Mouse (Mus musculus) T-helper 1 cell (primary cell): ENCODE measurements around the gene Gadd45b.

Experiments used
- in situ Hi-C: fragments of 300-600 bp; cut with MboI, MseI; formaldehyde crosslinking; loops from one replicate; pipeline ENCODE4 v1.15.1; 2025; ENCODE audit warnings: high pct_unique_total_duplicates

Gene Gadd45b

GRCm38 (mm10) chr10:80929299-80930226 is at the start of gene Gadd45b:
Gene Gadd45b, plus strand, starts transcription at chr10:80930073.
- in situ Hi-C loops: loop anchor here (5.0 kb wide), 1 partner anchor 63 kb away; no protein-coding TSS in a partner anchor

DNA sequence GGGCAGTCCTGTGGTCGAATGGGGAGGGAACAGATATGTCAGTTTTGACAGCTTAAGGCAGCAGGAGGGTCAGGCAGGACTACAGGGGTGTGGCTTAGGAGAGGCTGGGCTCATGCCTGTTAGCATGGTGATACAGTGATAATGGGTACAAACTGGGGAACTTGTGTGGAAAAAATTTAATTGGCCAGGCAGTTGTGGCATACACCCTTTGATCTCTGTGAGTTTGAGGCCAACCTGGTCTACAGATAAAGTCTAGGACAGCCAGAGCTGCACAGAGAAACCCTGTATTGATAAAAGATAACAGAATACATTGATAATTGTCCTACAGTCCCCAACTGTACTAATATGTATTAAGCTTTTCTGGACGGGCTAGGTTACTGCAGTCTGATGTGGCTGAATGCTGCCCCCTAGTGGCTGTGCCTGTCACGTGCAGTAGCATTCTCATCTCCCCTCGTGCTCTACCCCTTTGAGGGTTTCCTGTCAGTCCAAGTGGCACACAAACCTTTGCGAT is 49.7 kb upstream of the Gadd45b start:
- in situ Hi-C loops: no loop called here

- in situ Hi-C loops: no loop called here
Measured at GRCm38 (mm10) chr10:80880901-80881300, 49.0 kb upstream of the Gadd45b start.

DNA sequence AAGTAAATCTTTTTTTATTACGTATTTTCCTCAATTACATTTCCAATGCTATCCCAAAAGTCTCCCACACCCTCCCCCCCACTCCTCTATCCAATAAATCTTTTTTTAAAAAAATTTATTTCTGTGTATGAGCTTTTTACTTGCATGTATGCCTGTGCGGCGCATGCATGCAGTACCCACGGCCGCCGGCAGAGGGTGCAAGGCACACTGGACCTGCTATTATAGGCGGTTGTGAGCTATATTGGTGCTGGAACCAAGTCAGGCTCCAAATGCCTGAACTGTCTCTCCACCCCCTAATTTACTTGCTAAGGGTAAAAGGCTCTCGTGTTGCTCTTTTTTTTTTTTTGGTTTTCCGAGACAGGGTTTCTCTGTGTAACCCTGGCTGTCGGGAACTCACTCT is 48.6 kb upstream of the Gadd45b start:
- in situ Hi-C loops: no loop called here

DNA sequence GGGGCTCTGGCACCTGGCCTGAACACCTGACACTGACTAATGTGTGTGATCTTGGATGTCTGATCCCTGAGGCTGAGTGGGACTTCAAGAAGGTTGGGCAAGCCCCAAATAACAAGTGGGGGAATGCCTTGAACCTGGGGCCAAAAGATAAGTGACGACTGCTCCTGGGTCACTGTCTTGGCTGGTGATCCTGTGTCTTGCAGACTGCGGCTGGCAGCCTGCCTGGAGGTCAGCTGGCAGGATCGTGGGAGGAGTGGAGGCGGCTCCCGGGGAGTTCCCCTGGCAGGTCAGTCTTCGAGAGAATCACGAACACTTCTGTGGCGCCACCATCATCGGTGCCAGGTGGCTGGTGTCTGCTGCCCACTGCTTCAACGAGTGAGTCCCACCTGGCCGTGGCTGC is 42.7 kb upstream of the Gadd45b start:
- in situ Hi-C loops: no loop called here

DNA sequence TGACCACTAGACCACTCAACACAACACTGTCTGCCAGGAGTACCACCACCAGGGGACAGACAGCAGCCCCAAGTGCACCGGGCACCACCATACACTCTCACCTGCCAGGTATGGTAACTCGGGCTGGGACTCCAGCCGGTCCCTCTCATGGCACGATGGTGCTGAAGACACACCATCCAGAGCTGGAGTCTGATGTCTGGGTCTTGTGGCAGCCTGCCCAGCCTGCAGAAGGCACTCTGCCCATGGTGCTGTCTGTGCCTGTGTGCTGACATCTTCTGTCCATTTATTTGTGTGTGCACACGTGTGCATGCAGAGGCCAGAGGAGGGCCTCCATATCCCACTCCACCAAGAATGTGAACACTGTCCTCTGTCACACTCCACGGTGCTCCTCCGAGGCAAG is 34.8 kb upstream of the Gadd45b start:
- in situ Hi-C loops: no loop called here

GRCm38 (mm10) chr10:80895697-80896096 is 34.2 kb upstream of the Gadd45b start:
- in situ Hi-C loops: no loop called here

GRCm38 (mm10) chr10:80896581-80897485 is 33.0 kb upstream of the Gadd45b start:
- in situ Hi-C loops: no loop called here

GRCm38 (mm10) chr10:80897861-80898510 is 31.9 kb upstream of the Gadd45b start:
- in situ Hi-C loops: no loop called here

- in situ Hi-C loops: no loop called here
Measured at GRCm38 (mm10) chr10:80899074-80899473, 30.8 kb upstream of the Gadd45b start.

- in situ Hi-C loops: no loop called here
Measured at GRCm38 (mm10) chr10:80899591-80900317, 30.1 kb upstream of the Gadd45b start.

- in situ Hi-C loops: no loop called here
Measured at GRCm38 (mm10) chr10:80900318-80901247, 29.3 kb upstream of the Gadd45b start, which contains the start of gene Timm13. Gene Timm13, minus strand, starts transcription at chr10:80900969.

GRCm38 (mm10) chr10:80901409-80902272 is 28.2 kb upstream of the Gadd45b start:
- in situ Hi-C loops: no loop called here

- in situ Hi-C loops: no loop called here
Measured at GRCm38 (mm10) chr10:80902273-80902940, 27.5 kb upstream of the Gadd45b start.

DNA sequence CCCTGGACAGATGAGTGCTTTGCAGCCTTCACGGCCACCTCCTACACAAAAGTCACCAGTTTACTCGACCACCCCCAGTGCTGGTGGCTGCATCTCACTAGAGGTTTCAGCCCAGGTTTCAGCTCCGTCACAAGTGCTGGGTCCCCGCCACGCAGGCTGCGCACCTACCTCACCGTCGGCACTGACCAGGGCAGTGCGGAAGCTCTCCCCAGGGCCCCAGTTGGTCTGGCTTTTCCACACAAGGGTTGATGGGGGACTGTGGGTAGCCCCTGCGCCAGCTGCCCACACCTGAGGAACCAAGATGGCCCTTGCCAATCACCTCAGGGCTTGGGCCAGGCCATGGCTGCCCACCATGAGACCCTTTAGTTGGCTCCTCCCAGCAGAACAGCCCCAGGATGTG is 26.6 kb upstream of the Gadd45b start:
- in situ Hi-C loops: no loop called here

- in situ Hi-C loops: no loop called here
Measured at GRCm38 (mm10) chr10:80904004-80904693, 25.7 kb upstream of the Gadd45b start.

- in situ Hi-C loops: no loop called here
Measured at GRCm38 (mm10) chr10:80904709-80905108, 25.2 kb upstream of the Gadd45b start.
